Mouse (Mus musculus) right cerebral cortex, adult 2 months (tissue): ENCODE measurements around the gene Krt83.
"Not testable (repeated sequence)": the region's sequence is repeated elsewhere in the genome, so short reads cannot be mapped to it uniquely, and the experiment has no call there.

Source experiments
- DNase-seq, 2 experiments: peaks; one replicate each; pipeline ENCODE4 v3.0.0; 2021 to 2022; ENCODE audit warnings: low spot score in 2 of 2

Gene Krt83

GRCm38 (mm10) chr15:101491431-101491830 is at the start of gene Krt83:
TSS of gene Krt83 (minus strand) at chr15:101491512.
- DNase-seq = no peak

GRCm38 (mm10) chr15:101538580-101538900 is 47.2 kb upstream of the Krt83 start:
- DNase-seq = no peak

- DNase-seq = no peak
These were observed 46.7 kb upstream of the Krt83 start for GRCm38 (mm10) chr15:101537864-101538579.

- DNase-seq = peak; percentile 12 to 13
These were observed 44.9 kb upstream of the Krt83 start for GRCm38 (mm10) chr15:101536054-101536850.

GRCm38 (mm10) chr15:101532720-101533119 is 41.4 kb upstream of the Krt83 start, which contains the start of gene Krt84:
TSS of gene Krt84 (minus strand) at chr15:101532820.
- no peak for DNase-seq

DNA sequence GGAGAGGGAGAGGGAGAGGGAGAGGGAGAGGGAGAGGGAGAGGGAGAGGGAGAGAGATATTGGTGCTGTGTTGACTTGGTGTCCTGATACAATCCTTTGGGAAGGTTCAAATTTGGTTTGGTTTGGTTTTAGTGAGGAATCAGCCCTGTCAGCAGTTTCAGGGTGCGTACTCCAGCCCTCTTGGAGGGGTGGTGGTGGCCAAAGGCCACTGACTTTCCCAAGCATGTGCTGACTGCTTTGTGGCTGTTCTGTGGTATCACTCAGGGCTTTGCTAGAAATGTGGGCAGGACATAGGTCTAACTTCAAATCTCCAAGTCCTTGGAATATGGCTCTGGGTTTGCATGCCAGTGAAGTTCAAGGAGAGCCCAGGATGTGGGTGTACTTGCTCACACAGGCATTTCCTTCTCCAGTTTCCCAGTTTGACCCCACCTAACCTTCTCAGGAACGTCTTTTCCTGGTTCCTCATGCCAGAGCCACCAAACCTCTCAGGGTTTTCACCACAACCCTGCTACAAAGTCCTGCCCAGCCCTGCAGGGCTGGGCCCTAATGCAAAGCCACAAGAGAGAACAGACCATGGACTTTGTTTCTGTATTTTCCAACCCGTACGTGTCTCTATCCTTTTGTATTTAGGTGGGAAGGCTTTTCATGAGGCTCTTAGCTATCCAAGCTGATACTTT is 31.4 kb upstream of the Krt83 start:
- DNase-seq = no peak

DNA sequence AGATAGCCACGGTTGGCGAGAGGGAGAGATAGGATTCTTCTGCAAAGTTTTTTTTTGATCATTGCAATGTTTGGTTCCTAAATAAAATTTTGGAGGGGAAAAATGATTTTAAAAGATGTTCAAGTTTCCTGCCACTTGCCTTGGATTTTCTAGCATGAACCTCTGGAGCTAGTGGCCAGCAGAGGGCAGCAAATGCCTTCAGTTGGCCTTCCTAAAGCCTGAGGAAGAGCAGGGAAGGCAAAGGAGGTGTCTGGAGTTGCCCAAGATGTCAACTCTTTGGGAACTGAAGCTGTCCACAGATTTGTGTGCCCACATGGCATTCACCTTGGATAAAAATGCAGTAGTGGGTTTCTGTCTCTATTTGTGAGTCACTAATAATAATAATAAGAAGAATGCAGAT is 28.5 kb upstream of the Krt83 start:
- DNase-seq = peak; percentile 85 to 87

DNA sequence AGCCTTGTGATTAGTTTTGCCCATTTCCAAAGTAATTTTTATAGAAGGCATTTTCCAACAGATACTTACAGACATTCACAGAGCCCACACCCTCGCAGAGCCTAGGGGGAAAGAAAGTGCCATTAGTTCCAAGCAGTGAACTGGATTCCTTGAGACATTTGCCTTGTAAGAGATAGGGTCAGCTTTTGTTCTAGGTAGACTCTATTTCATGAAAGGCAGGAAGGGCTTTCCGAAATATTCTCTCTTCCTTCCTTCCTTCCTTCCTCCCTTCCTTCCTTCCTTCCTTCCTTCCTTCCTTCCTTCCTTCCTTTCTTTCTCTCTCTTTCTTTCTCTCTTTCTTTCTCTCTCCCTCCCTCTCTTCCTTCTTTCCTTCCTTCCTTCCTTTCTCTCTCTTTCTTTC is 25.8 kb upstream of the Krt83 start, which contains the start of gene Gm49425:
Gene Gm49425, minus strand, starts transcription at position 101 of the 400 bp plus-strand sequence.
- not testable (repeated sequence) for DNase-seq

DNA sequence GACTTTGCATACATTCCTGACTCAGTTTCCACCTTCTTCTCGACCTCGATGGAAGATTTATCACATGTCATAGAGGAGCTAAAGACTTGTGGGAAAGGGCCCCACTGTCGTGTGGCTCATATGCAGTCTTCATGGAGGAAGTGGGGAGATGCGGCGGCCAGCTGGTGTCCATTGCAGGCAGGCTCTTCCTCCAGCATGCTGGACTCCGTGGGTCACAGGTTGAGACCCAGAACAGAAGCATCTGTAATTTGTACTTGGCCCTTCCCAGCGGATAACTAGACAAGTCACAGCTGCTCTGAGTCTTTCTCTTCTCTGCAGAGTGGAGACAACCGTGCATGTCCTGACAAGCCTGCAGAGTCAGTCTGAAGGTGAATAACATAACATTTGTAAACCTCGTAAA is 16.9 kb upstream of the Krt83 start:
- DNase-seq = no peak

DNA sequence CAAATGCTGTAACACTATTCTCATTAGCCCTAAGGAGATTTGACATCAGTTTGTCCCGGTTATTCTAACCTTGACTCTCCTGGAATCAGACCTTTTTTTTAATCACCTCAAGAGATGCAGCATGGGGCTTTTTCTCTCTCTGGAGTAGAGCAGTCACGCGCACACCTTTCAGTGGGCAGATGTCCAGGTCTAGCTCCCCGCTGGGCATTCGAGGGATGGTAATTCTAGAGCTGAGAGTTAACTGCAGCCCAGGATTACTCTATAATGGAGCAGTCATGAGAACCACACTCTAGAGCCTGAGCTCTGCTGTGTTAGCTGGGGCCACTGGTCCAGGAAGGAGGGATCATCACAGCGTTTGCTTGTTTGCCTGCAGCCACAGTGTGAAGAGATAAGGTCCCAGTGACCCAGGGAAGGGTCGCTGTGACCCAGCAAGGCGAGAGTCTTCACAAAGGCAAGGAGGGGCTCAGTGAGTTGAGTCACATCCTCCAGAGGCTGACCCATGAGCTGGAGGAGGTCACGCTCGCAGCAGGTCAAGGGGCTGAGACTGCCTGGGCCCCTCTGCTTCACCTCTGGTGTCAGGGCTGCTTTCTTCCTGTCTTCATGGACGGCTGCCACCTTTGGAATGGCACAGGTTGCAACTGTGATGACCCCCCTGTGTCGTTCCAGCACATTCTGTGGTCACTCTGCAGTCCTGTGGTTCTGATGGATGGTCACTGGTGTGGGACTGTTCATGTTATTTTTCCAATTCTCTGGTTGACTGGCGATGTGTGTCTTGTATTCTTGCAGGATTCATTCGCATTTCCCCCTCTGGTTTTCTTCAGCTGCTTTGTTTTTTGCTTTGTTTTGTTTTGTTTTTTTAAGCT is 15.8 kb upstream of the Krt83 start:
- no peak for DNase-seq

GRCm38 (mm10) chr15:101497181-101497580 is 5.9 kb upstream of the Krt83 start:
- peak in 1 of 2 experiments; percentile 23 for DNase-seq

DNA sequence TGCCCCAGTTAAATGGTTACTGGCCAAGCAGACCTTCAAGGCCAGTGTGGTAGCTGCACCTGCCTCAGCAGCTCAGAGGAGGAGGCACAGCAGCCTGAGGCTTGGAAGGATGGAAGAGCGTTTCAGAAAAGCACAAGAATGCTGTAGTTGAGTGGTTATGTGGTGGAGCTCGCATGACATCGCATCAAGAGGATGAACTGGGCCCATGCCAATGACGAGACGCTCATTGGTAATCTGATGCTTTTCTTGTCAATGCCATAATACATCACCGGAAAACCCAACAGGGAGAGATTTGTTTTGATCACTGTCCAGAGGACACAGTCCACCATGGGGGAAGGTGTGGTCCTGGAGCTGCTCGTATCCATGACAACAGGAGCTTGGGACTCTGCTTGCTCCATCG is 4.0 kb upstream of the Krt83 start:
- no peak for DNase-seq

DNA sequence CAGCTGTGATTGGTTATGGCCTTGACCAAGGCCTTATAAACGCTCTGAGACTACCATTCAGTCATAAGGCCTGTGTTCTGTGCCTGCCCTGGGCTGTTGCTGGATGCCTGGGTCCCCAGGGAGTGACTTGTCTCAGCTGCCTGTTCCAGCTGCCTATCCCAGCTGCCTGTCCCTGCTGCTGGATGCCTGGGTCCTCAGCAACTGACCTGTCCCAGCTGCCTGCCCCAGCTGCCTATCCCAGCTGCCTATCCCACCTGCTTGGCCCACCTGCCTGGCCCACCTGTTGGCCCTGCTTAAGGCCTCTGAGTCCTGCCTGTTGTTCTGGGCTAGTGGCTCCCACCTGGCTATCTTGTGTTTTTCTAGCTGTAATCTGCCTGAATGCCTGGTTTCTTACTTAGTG is 2.9 kb upstream of the Krt83 start:
- no peak for DNase-seq

DNA sequence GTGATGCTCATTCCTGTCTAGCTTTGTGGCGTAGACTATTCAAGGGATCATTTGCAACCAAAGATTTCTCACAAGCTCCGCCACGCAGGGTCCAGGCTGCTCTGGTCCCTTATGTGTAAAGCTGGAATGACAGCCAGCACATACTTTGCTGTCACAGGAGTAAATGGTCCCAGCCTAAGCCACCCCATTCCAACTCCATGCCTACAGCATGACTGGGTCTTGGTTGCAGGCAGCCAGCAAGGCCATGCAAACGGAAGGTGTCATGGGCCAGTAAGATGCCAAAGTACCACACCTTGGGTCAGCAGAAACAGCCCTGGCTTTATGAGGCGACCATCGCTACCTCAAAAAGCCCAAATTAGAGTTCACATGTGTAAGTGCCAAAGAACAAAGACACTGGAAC is 2.4 kb upstream of the Krt83 start:
- no peak for DNase-seq

DNA sequence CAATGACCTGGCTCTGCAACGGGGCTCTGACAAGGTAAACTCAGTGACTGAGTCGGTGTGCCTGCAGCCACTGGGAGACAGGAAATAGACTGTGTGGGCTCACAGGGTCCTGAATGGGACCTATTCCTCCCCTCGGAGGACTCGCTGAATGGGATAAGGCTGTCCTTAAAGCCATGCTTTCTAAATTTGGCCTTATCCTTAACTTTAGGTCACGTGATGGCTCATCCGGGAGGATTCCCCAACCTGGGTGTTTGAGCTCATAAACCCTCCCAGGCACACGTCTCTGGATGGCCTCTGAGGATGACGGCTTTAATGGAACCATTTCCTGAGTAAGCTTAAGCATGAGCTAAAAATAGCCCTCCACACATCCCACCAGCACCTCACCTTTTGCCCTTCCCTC is 1.4 kb upstream of the Krt83 start:
- no peak for DNase-seq

DNA sequence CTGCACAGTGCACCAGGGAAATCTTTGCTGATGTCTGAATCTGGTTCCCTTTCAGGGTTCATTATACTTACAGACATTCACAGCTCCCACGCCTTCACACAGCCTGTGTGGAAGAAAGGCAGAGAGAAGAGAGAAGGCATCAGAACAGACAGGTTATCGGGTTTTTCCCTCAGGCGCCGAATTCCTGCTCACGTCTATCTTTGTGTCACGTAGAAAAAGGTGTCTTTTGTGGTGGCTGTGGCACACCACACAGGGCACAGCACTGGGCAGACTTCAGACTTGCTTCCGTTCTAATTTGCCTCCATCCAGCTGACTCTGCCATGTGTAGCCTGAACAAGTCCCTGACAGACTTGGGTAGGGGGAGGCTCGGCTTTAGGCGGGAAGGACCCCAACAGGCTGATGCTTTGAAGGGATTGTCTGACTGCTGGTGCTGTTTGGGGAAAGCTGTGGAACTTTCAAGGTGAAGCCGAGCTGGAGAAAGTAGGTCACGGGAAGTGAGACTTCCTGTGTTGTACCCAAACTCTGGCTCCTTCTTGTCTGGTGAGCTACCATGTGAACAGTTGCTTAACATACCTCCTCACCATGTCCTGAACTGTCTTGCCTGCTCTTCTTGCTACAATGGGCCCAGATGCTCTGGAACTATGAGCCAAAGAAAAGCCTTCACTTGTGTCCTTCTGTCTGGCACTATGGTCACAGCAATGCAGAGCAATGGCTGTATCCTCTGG is 5.2 kb downstream of the Krt83 start:
- peak; percentile 56 for DNase-seq

GRCm38 (mm10) chr15:101484939-101485338 is 6.4 kb downstream of the Krt83 start:
- no peak for DNase-seq

- no peak for DNase-seq
These were observed 7.7 kb downstream of the Krt83 start for GRCm38 (mm10) chr15:101483646-101484045.

DNA sequence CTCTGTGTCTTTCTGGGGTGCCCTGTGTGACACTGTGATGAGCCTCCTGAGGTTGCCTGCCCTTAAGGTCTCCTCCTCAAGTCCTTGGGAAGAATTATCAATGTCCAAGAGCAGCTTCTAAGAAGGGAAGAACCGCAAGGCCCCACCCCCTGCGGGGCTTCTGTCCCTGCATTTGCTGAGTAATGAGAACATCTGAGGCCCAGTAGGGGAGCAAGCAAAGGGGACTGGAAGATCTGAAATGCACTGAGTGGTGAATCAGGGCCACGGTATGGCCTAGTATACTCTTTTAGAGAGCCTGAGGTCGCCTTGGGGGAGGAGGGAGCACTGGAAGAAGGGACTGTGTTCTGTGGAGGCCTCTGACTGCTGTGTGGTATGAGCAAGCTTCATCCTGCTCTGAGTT is 9.3 kb downstream of the Krt83 start:
- no peak for DNase-seq

DNA sequence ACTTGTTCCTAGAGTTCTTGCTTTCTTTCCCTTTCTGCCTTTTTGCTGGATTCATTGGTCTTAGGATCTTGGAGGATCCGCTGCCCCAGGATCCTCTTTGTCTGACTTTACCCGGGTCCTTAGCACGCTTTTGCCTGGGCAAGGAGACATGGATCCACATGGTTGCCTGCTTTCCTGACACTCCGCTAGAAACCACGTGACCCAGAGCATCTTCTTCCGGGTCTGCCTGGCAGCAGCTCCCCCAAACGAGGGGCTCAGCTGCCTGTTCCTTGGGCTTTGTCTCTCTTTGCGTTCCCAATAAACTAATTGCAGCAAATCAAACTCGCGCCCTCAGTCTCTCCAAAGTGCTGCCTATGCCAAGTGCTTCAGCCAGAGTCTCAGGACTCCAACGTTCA is 11.6 kb downstream of the Krt83 start:
- no peak for DNase-seq
